Mouse (Mus musculus): ENCODE measurements around the gene Efnb2. TPM values are rescaled to one million over a fixed set of nuclear protein-coding genes. Genes with fewer than 3 reads are reported as not detected.

Gene Efnb2
- polyA plus RNA-seq, 1 experiment from 2014 or later = 27.4 TPM

DNA sequence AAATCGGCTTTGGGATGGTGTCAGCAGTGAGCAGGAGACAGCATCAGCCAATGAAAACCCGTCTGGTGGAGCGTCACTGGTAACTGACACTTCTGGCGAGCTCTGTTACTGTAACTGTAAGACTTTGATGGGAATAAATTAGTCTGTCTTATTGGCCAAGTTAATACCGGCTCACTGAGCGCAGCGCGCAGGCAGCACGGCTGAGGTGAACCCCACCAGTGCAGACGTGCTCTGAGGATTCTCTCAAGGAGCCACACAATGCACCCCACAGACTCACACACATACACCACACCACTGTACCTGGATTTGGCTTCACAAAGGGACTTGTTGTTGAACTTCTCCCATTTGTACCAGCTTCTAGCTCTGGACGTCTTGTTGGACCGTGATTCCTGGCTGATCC lies 39.0 kb downstream of the Efnb2 start:
- WGBS = 87% methylated on average over 12 of the region's 12 CpGs
- no peak for ATAC-seq (replicated peaks; ENCODE audit: low FRiP score, low read depth)
- Histone ChIP-seq H3K4me1 (replicated peaks; ENCODE audit: insufficient read depth, low read length) (no peaks in the 10 kb centered on the region), H3K4me2 (ENCODE audit: low read length) (no peak overlapping the region), H3K27me3 (ENCODE audit: insufficient read depth, low read length) (no peaks in the 10 kb centered on the region), H3K36me3 (ENCODE audit: insufficient read depth, low read length) (peaks cover 17% of the 10 kb centered on the region), H3K9ac (ENCODE audit: low read depth, low read length) (no peak overlapping the region), H3K27ac (no peak overlapping the region), H3K9me3 (replicated peaks; ENCODE audit: low read length) (no peaks in the 10 kb centered on the region), H3K4me3 (replicated peaks; ENCODE audit: low read depth, low read length) (no peak overlapping the region)
- DNase-seq (ENCODE audit: low spot score) = no peak
- no peak for TF ChIP-seq CTCF (IDR thresholded peaks at IDR 0.05; ENCODE audit: low read depth)

DNA sequence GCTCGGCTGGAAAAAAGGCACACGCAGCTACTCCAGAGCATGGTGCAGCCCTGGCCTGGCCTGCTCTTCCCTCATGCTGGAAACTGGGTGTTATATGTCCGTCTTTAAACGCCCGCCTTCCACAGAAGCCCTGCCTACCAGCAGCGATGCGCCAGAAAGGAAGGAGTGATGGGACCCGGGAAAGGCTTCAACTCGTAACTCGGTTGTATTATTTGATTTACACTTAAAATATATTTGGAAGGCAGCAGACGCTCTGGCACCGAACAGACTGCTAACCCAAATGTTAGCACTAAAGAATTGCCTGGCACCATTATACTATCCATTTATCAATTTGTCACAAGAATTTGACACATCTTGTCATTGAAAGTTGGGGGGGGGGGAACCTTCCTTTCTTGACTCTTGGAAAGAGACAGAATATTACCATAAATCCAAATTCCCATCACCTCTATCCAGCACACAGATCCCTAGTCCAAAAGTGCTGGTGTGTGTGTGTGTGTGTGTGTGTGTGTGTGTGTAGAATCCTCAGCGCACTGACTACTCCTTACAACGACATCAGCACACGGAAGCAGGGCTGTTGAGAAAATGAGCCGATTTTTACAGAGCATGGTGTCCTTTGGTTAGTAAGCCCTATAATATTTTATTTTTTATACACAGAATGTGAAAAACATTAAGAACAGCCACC lies 39.7 kb downstream of the Efnb2 start:
- Histone ChIP-seq H3K9me3 (replicated peaks; ENCODE audit: low read length) (no peaks in the 10 kb centered on the region), H3K36me3 (ENCODE audit: insufficient read depth, low read length) (peaks cover 17% of the 10 kb centered on the region), H3K27me3 (ENCODE audit: insufficient read depth, low read length) (no peaks in the 10 kb centered on the region), H3K4me2 (ENCODE audit: low read length) (no peak overlapping the region), H3K4me1 (replicated peaks; ENCODE audit: insufficient read depth, low read length) (no peaks in the 10 kb centered on the region), H3K9ac (ENCODE audit: low read depth, low read length) (no peak overlapping the region), H3K27ac (no peak overlapping the region), H3K4me3 (replicated peaks; ENCODE audit: low read depth, low read length) (no peak overlapping the region)
- WGBS = 88% methylated on average over 16 of the region's 16 CpGs
- DNase-seq (ENCODE audit: low spot score) (no peak), ATAC-seq (replicated peaks; ENCODE audit: low FRiP score, low read depth) (no peak)
- TF ChIP-seq CTCF (IDR thresholded peaks at IDR 0.05; ENCODE audit: low read depth) = no peak

DNA sequence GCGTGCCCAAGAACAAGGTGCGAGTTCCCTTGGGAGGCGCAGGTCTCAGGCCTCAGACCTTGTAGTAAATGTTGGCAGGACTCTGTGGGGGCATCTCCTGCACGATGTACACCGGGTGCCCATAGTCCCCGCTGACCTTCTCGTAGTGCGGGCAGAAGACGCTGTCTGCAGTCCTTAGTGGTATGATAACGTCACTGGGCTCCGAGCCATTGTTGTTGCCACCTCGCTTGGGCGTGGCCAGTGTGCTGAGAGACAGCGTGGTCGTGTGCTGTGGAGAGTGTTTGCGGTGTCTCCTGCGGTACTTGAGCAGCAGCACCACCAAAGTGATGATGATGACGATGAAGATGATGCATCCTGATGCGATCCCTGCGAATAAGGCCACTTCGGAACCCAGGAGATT lies 40.5 kb downstream of the Efnb2 start:
- DNase-seq (ENCODE audit: low spot score) = no peak
- peaks cover 17% of the 10 kb centered on the region for H3K36me3 ChIP-seq (ENCODE audit: insufficient read depth, low read length)
- WGBS = 95% methylated on average over 21 of the region's 21 CpGs

DNA sequence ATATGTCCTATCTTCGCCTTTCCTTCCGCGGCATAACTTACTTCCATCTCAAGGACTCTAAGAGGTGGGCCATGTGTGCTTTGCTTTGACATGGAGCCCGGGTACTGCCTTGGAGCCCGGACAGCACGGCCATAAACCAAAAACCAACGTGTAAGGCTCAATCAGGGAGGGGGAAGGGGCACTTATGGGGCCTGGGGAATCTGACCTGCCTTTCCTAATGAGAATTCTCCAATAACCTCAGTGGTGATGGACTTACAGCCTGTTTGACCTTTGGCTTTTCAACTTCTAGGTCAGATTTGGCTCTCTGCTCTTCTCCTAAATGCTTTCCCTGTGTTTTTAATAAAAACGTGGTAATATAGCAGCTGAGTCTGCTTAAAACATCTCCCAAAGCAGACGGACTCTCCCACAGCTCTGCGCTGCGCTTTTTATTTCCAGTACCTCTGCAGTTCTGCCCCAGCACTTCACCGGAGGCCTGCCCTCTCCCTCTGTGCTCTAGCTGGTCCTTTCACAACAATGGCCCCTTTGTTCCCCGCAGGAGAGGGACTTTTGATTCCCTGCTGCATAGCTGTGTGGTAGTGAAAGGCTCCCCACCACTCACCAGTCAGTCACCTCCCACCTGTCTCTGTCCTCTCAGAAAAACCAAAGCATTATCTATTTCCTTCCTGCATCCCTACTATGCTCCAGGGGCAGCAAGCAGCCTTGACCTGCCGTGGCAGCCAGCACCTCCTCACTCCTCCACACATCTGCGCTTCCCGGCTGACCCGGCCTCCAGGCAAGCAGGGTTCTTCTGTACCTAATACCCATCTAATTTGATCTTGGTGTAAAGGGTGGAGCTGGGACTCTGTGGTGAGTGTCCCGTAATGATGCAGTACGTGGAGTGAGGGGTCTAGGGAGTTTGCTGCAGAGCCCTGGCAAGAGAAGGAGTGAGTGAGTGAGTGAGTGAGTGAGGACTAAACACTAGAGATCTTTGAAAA lies 41.5 kb downstream of the Efnb2 start:
- Histone ChIP-seq H3K4me1 (replicated peaks; ENCODE audit: insufficient read depth, low read length) (no peaks in the 10 kb centered on the region), H3K4me3 (replicated peaks; ENCODE audit: low read depth, low read length) (no peak overlapping the region), H3K9ac (ENCODE audit: low read depth, low read length) (no peak overlapping the region), H3K4me2 (ENCODE audit: low read length) (no peak overlapping the region), H3K36me3 (ENCODE audit: insufficient read depth, low read length) (peaks cover 17% of the 10 kb centered on the region), H3K9me3 (replicated peaks; ENCODE audit: low read length) (no peaks in the 10 kb centered on the region), H3K27me3 (ENCODE audit: insufficient read depth, low read length) (no peaks in the 10 kb centered on the region), H3K27ac (no peak overlapping the region)
- no peak for ATAC-seq (replicated peaks; ENCODE audit: low FRiP score, low read depth)
- 49% methylated on average over 19 of the region's 19 CpGs for WGBS
- TF ChIP-seq CTCF (IDR thresholded peaks at IDR 0.05; ENCODE audit: low read depth) = no peak
- no peak for DNase-seq (ENCODE audit: low spot score)

More for the DNA sequence above, 40.5 kb downstream of the Efnb2 start:
- Histone ChIP-seq H3K4me3 (replicated peaks; ENCODE audit: low read depth, low read length) (no peak overlapping the region), H3K4me1 (replicated peaks; ENCODE audit: insufficient read depth, low read length) (no peaks in the 10 kb centered on the region), H3K9me3 (replicated peaks; ENCODE audit: low read length) (no peaks in the 10 kb centered on the region), H3K27ac (no peak overlapping the region), H3K4me2 (ENCODE audit: low read length) (no peak overlapping the region), H3K9ac (ENCODE audit: low read depth, low read length) (no peak overlapping the region), H3K27me3 (ENCODE audit: insufficient read depth, low read length) (no peaks in the 10 kb centered on the region)
- 0 out of 2 replicates have a peak, but pooled peaks have one; percentile 36 for ATAC-seq (replicated peaks; ENCODE audit: low FRiP score, low read depth)
- TF ChIP-seq CTCF (IDR thresholded peaks at IDR 0.05; ENCODE audit: low read depth) = no peak

DNA sequence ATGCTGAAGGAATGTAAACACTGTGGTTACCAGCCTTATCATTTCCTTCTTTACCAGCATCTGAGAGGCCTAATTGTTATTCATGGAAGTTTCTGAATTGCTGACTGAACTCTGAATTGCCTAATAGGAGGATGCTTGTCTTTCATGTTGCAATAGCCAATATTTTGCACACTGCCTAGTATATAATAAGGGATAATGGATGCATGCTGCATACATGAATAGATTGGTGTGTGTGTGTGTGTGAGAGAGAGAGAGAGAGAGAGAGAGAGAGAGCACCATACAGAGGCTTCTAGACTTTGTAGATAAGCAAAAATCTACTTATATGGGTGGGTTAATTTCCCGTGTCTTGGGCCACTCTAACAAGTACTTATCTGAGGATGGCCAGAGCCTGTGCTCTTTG lies 47.2 kb downstream of the Efnb2 start:
- no peaks in the 10 kb centered on the region for H3K36me3 ChIP-seq (ENCODE audit: insufficient read depth, low read length)
- H3K4me2 ChIP-seq (ENCODE audit: low read length) = no peak overlapping the region
- no peak overlapping the region for H3K9ac ChIP-seq (ENCODE audit: low read depth, low read length)
- H3K4me1 ChIP-seq (replicated peaks; ENCODE audit: insufficient read depth, low read length) = 0 out of 2 replicates have a peak, but pooled peaks cover 4% of the 10 kb centered on the region
- DNase-seq (ENCODE audit: low spot score) = no peak
- no peak overlapping the region for H3K4me3 ChIP-seq (replicated peaks; ENCODE audit: low read depth, low read length)
- H3K27ac ChIP-seq = no peak overlapping the region
- ATAC-seq (replicated peaks; ENCODE audit: low FRiP score, low read depth) = no peak
- H3K9me3 ChIP-seq (replicated peaks; ENCODE audit: low read length) = no peaks in the 10 kb centered on the region
- no peak for TF ChIP-seq CTCF (IDR thresholded peaks at IDR 0.05; ENCODE audit: low read depth)
- WGBS = 83% methylated on average over 1 of the region's 1 CpGs
- H3K27me3 ChIP-seq (ENCODE audit: insufficient read depth, low read length) = no peaks in the 10 kb centered on the region

DNA sequence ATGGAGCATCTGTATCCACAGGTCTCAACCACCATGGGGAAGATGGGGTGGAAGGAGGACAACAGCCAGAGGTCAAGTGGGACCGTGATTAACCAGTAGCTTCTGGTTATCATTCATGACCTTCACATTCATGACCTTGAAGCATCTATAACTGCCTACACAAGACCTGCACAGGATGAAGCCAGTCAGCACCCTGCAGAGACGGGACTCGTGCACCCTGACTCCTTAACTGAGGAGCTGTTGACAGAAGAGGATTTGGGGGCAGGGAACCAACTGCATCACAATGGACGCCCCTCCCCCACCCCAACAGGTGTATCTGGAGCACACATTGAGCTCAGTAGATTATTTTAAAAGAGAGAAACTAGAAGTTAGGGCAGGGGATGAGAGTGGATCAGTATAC lies 49.1 kb downstream of the Efnb2 start:
- no peaks in the 10 kb centered on the region for H3K36me3 ChIP-seq (ENCODE audit: insufficient read depth, low read length)
- H3K27ac ChIP-seq = no peak overlapping the region
- DNase-seq (ENCODE audit: low spot score) (no peak), ATAC-seq (replicated peaks; ENCODE audit: low FRiP score, low read depth) (no peak)
- TF ChIP-seq CTCF (IDR thresholded peaks at IDR 0.05; ENCODE audit: low read depth) = no peak
- no peaks in the 10 kb centered on the region for H3K27me3 ChIP-seq (ENCODE audit: insufficient read depth, low read length)
- H3K9me3 ChIP-seq (replicated peaks; ENCODE audit: low read length) = no peaks in the 10 kb centered on the region
- no peak overlapping the region for H3K9ac ChIP-seq (ENCODE audit: low read depth, low read length)
- 84% methylated on average over 4 of the region's 4 CpGs for WGBS
- 0 out of 2 replicates have a peak, but pooled peaks cover 4% of the 10 kb centered on the region for H3K4me1 ChIP-seq (replicated peaks; ENCODE audit: insufficient read depth, low read length)
- H3K4me2 ChIP-seq (ENCODE audit: low read length) = no peak overlapping the region
- no peak overlapping the region for H3K4me3 ChIP-seq (replicated peaks; ENCODE audit: low read depth, low read length)
